Mouse (Mus musculus) CH12.LX (cell line): ENCODE data around the gene Rnaseh2c. TPM values are rescaled to one million over a fixed set of nuclear protein-coding genes. Genes with fewer than 3 reads are reported as not detected.

Source experiments
- DNase-seq: peaks from one replicate; pipeline ENCODE4 v3.0.0-alpha.2; 2013; ENCODE audit errors: extremely low read depth
- H3K27ac ChIP-seq: 2 replicates; pipeline ENCODE4 v1.5.1; 2012; ENCODE audit warnings: low read depth, mild to moderate bottlenecking, control low read depth, moderate library complexity; ENCODE audit not compliant: insufficient read depth
- H3K27me3 ChIP-seq: replicated peaks from 2 replicates; pipeline ENCODE3; 2012; ENCODE audit warnings: inconsistent platforms
- H3K36me3 ChIP-seq, 2 experiments: replicated peaks in 1 of 2; 2 replicates each; pipeline versions ENCODE3 to v1.6.1; 2012; ENCODE audit warnings: inconsistent platforms in 1 of 2, low read length in 1 of 2, mild to moderate bottlenecking in 1 of 2, mixed read lengths in 1 of 2, moderate library complexity in 1 of 2; ENCODE audit not compliant: control insufficient read depth in 1 of 2, insufficient read depth in 1 of 2
- H3K4me1 ChIP-seq, 2 experiments: 2 replicates each; pipeline ENCODE4 v1.6.1; 2012; ENCODE audit warnings: inconsistent platforms in 1 of 2, moderate library complexity in 1 of 2; ENCODE audit not compliant: insufficient read depth in 2 of 2, control insufficient read depth in 1 of 2
- H3K4me2 ChIP-seq: 2 replicates; pipeline ENCODE4 v1.6.1; 2012; ENCODE audit warnings: low read depth, mild to moderate bottlenecking, control low read depth; ENCODE audit not compliant: poor library complexity, insufficient read depth, severe bottlenecking
- H3K4me3 ChIP-seq, 3 experiments: fragments of 150-350 bp in 1 of 3; sonication (generic) in 1 of 3; replicated peaks in 1 of 3; 2 replicates each; pipeline versions ENCODE3 to v1.5.1; 2011 to 2012; ENCODE audit warnings: low read depth in 2 of 3, low read length in 2 of 3, mild to moderate bottlenecking in 2 of 3, moderate library complexity in 2 of 3, control low read depth in 1 of 3, improper control_type of control experiment in 1 of 3, inconsistent platforms in 1 of 3, mixed read lengths in 1 of 3; ENCODE audit not compliant: poor library complexity in 1 of 3
- H3K79me2 ChIP-seq: replicated peaks from 2 replicates; pipeline ENCODE4 v1.6.1; 2012; ENCODE audit warnings: mild to moderate bottlenecking, moderate library complexity; ENCODE audit not compliant: control insufficient read depth, poor library complexity, insufficient read depth, severe bottlenecking; ENCODE audit errors: extremely low read depth
- H3K9ac ChIP-seq: 2 replicates; pipeline ENCODE4 v1.6.1; 2012; ENCODE audit warnings: low read depth, mild to moderate bottlenecking, control low read depth, moderate library complexity; ENCODE audit not compliant: insufficient read depth
- H3K9me3 ChIP-seq: replicated peaks from 2 replicates; pipeline ENCODE3; 2012; ENCODE audit warnings: low read length, inconsistent platforms, mixed read lengths
- BHLHE40 ChIP-seq: IDR thresholded peaks from 2 replicates; pipeline ENCODE4 v1.6.1; 2011; ENCODE audit warnings: mild to moderate bottlenecking, low read depth, low read length, improper control_type of control experiment
- CTCF ChIP-seq, 2 experiments: IDR thresholded peaks in 1 of 2; conservative IDR thresholded peaks in 1 of 2; 2 replicates each; pipeline ENCODE4 v1.5.1; 2011 to 2012; ENCODE audit warnings: low read depth in 2 of 2, low read length in 2 of 2, improper control_type of control experiment in 1 of 2, inconsistent platforms in 1 of 2, mild to moderate bottlenecking in 1 of 2, moderate library complexity in 1 of 2
- E2F4 ChIP-seq: IDR thresholded peaks from 2 replicates; pipeline ENCODE4 v1.6.1; 2011; ENCODE audit warnings: low read depth, low read length, improper control_type of control experiment; ENCODE audit not compliant: insufficient replicate concordance
- EP300 ChIP-seq: IDR thresholded peaks from 2 replicates; pipeline ENCODE4 v1.6.1; 2011; ENCODE audit warnings: low read length, improper control_type of control experiment
- ETS1 ChIP-seq: conservative IDR thresholded peaks from 2 replicates; pipeline ENCODE4 v1.6.1; 2012; ENCODE audit warnings: low read depth, mild to moderate bottlenecking, inconsistent platforms, low read length, improper control_type of control experiment, moderate library complexity
- GABPA ChIP-seq: IDR thresholded peaks from 2 replicates; pipeline ENCODE4 v1.6.1; 2012; ENCODE audit warnings: low read depth, low read length, improper control_type of control experiment, inconsistent platforms; ENCODE audit not compliant: insufficient replicate concordance
- HCFC1 ChIP-seq: IDR thresholded peaks from 2 replicates; pipeline ENCODE4 v1.6.1; 2012; ENCODE audit warnings: low read depth, mild to moderate bottlenecking, inconsistent platforms, low read length, improper control_type of control experiment
- MAFK ChIP-seq: IDR thresholded peaks from 2 replicates; pipeline ENCODE4 v1.6.1; 2011; ENCODE audit warnings: low read length, improper control_type of control experiment; ENCODE audit not compliant: insufficient replicate concordance
- MAX ChIP-seq: IDR thresholded peaks from 2 replicates; pipeline ENCODE4 v1.6.1; 2011; ENCODE audit warnings: low read length, improper control_type of control experiment
- MEF2A ChIP-seq: IDR thresholded peaks from 2 replicates; pipeline ENCODE4 v1.6.1; 2014; ENCODE audit warnings: low read depth, mild to moderate bottlenecking, inconsistent platforms, low read length, improper control_type of control experiment, borderline replicate concordance
- NELFE ChIP-seq: IDR thresholded peaks from 2 replicates; pipeline ENCODE4 v1.6.1; 2011; ENCODE audit warnings: low read depth, low read length, improper control_type of control experiment
- NRF1 ChIP-seq: IDR thresholded peaks from 2 replicates; pipeline ENCODE4 v1.6.1; 2014; ENCODE audit warnings: low read depth, mild to moderate bottlenecking, inconsistent platforms, low read length, improper control_type of control experiment, moderate library complexity
- PAX5 ChIP-seq: IDR thresholded peaks from 2 replicates; pipeline ENCODE4 v1.6.1; 2012; ENCODE audit warnings: low read length, inconsistent platforms, mixed read lengths
- POLR2AphosphoS2 ChIP-seq: IDR thresholded peaks from 2 replicates; pipeline ENCODE4 v1.6.1; 2011; ENCODE audit warnings: low read depth, low read length, improper control_type of control experiment
- RAD21 ChIP-seq: IDR thresholded peaks from 2 replicates; pipeline ENCODE4 v1.6.1; 2011; ENCODE audit warnings: low read depth, mild to moderate bottlenecking, low read length, improper control_type of control experiment, moderate library complexity
- SMC3 ChIP-seq: IDR thresholded peaks from 2 replicates; pipeline ENCODE4 v1.6.1; 2011; ENCODE audit warnings: low read depth, low read length, improper control_type of control experiment
- TCF12 ChIP-seq: IDR thresholded peaks from 2 replicates; pipeline ENCODE4 v1.6.1; 2014; ENCODE audit warnings: low read depth, mild to moderate bottlenecking, inconsistent platforms, low read length, improper control_type of control experiment
- dilution Hi-C: fragments of 300-500 bp; cut with MboI; formaldehyde crosslinking; loops from 2 replicates; pipeline ENCODE4 v1.14.3; 2020; ENCODE audit warnings: low sequenced_read_pairs; ENCODE audit not compliant: extremely low pct_unique_long_range_greater_than_20kb, extremely low pct_ligation_motif_present
- in situ Hi-C: fragments of 300-500 bp; cut with MboI; formaldehyde crosslinking; loops from 3 replicates; pipeline ENCODE4 v1.14.3; 2019; ENCODE audit warnings: low sequenced_read_pairs, low pct_ligation_motif_present, low pct_unique_long_range_greater_than_20kb, mixed read lengths
- polyA plus RNA-seq: library from polyadenylated mRNA; unstranded; fragments of >175 nt; gene quantifications from 2 replicates; pipeline ENCODE4 v1.2.1, GENCODE M21; 2012; ENCODE audit warnings: low read depth; ENCODE audit not compliant: insufficient read length
- total RNA-seq, 2 experiments: library from RNA; depleted of rRNA; stranded (reverse); fragments of 300-350 nt in 1 of 2; fragments of >200 nt in 1 of 2; gene quantifications; 2 replicates each; pipeline ENCODE4 v1.2.3; 2012 to 2014

Rnaseh2c gene
- total and polyA plus RNA-seq, 3 experiments = 54.2 to 124 (median 79.0) TPM

- TF ChIP-seq MEF2A (no peak), HCFC1 (no peak), NELFE (no peak), RAD21 (no peak), MAFK (no peak), GABPA (no peak), NRF1 (no peak), PAX5 (no peak), TCF12 (no peak), EP300 (no peak), BHLHE40 (no peak)
- DNase-seq = no peak
- no peak overlapping the region for H3K9ac ChIP-seq
- no peak overlapping the region for H3K4me2 ChIP-seq
- peaks cover 13% of the 10 kb centered on the region for H3K9me3 ChIP-seq
- H3K79me2 ChIP-seq = no peaks in the 10 kb centered on the region
- no peak overlapping the region for H3K4me3 ChIP-seq
- no peaks in the 10 kb centered on the region for H3K27me3 ChIP-seq
- dilution Hi-C loops (no loop called here), in situ Hi-C loops (no loop called here)
- H3K36me3 ChIP-seq = peaks cover 66 to 88% of the 10 kb centered on the region in 2 experiments
- H3K4me1 ChIP-seq = peaks cover 4 to 8% of the 10 kb centered on the region in 2 experiments
- no peak overlapping the region for H3K27ac ChIP-seq
Observed at GRCm38 (mm10) chr19:5653969-5654719, 52.5 kb downstream of the Rnaseh2c start.

- no peak for DNase-seq
- Histone ChIP-seq H3K79me2 (no peaks in the 10 kb centered on the region), H3K27me3 (no peaks in the 10 kb centered on the region), H3K9me3 (peaks cover 13% of the 10 kb centered on the region), H3K4me2 (no peak overlapping the region), H3K36me3 (peaks cover 71 to 92% of the 10 kb centered on the region in 2 experiments), H3K4me3 (no peak overlapping the region), H3K9ac (no peak overlapping the region), H3K27ac (no peak overlapping the region), H3K4me1 (peaks cover 0 to 2% of the 10 kb centered on the region in 2 experiments; a peak in 2 of 4 replicates)
- TF ChIP-seq HCFC1 (no peak), POLR2AphosphoS2 (no peak), E2F4 (no peak), ETS1 (no peak), CTCF (conservative IDR thresholded peaks at IDR 0.05 in 1 of 2, IDR thresholded peaks at IDR 0.05 in 1 of 2; ENCODE audit: low read depth in 2 of 2, low read length in 2 of 2) (no peak), MAX (no peak), SMC3 (no peak), GABPA (no peak)
- dilution Hi-C loops = no loop called here
- in situ Hi-C loops = no loop called here
Observed at GRCm38 (mm10) chr19:5654720-5655298, 53.1 kb downstream of the Rnaseh2c start.

Other genes with a start within 250 kb of the Rnaseh2c start
Only the 20 nearest of the 27 such genes appear.
- gene Fosl1, start 154.3 kb upstream of the Rnaseh2c start, total RNA-seq (2012; rRNA removed) = not detected in 2 replicates
- gene Fosl1, start 154.3 kb upstream of the Rnaseh2c start, total RNA-seq (2014; rRNA removed) = not detected in 2 replicates
- gene Fosl1, start 154.3 kb upstream of the Rnaseh2c start, polyA plus RNA-seq = not detected in 2 replicates
- 4.2 and 4.8 TPM in 2 replicates for gene Ccdc85b, start 144.0 kb upstream of the Rnaseh2c start, total RNA-seq (2012; rRNA removed)
- 2.0 and 2.1 TPM in 2 replicates for gene Ccdc85b, start 144.0 kb upstream of the Rnaseh2c start, total RNA-seq (2014; rRNA removed)
- gene Ccdc85b, start 144.0 kb upstream of the Rnaseh2c start, polyA plus RNA-seq = 4.1 and 5.0 TPM in 2 replicates
- gene Fibp, start 141.3 kb upstream of the Rnaseh2c start, total RNA-seq (2012; rRNA removed) = 37.5 and 43.0 TPM in 2 replicates
- gene Fibp, start 141.3 kb upstream of the Rnaseh2c start, total RNA-seq (2014; rRNA removed) = 23.9 and 29.1 TPM in 2 replicates
- gene Fibp, start 141.3 kb upstream of the Rnaseh2c start, polyA plus RNA-seq = 52.4 and 74.9 TPM in 2 replicates
- 0.38 TPM in 2 replicates for gene Ctsw, start 133.4 kb upstream of the Rnaseh2c start, total RNA-seq (2012; rRNA removed)
- 0.23 TPM in 1 of 2 replicates, not detected in the other for gene Ctsw, start 133.4 kb upstream of the Rnaseh2c start, total RNA-seq (2014; rRNA removed)
- 0.60 and 1.1 TPM in 2 replicates for gene Ctsw, start 133.4 kb upstream of the Rnaseh2c start, polyA plus RNA-seq
- 0.51 and 0.59 TPM in 2 replicates for gene Efemp2, start 127.9 kb upstream of the Rnaseh2c start, total RNA-seq (2012; rRNA removed)
- not detected in 2 replicates for gene Efemp2, start 127.9 kb upstream of the Rnaseh2c start, total RNA-seq (2014; rRNA removed)
- gene Efemp2, start 127.9 kb upstream of the Rnaseh2c start, polyA plus RNA-seq = 0.50 and 1.5 TPM in 2 replicates
- 28.8 and 31.1 TPM in 2 replicates for gene Mus81, start 113.5 kb upstream of the Rnaseh2c start, total RNA-seq (2012; rRNA removed)
- 18.0 and 20.4 TPM in 2 replicates for gene Mus81, start 113.5 kb upstream of the Rnaseh2c start, total RNA-seq (2014; rRNA removed)
- gene Mus81, start 113.5 kb upstream of the Rnaseh2c start, polyA plus RNA-seq = 29.3 and 30.2 TPM in 2 replicates
- gene Cfl1, start 111.4 kb upstream of the Rnaseh2c start, total RNA-seq (2012; rRNA removed) = 818 and 982 TPM in 2 replicates
- 932 and 999 TPM in 2 replicates for gene Cfl1, start 111.4 kb upstream of the Rnaseh2c start, total RNA-seq (2014; rRNA removed)
- gene Cfl1, start 111.4 kb upstream of the Rnaseh2c start, polyA plus RNA-seq = 1,768 and 1,993 TPM in 2 replicates
- gene 1700020D05Rik, start 98.1 kb upstream of the Rnaseh2c start, total RNA-seq (2012; rRNA removed) = 0.25 and 0.34 TPM in 2 replicates
- gene 1700020D05Rik, start 98.1 kb upstream of the Rnaseh2c start, total RNA-seq (2014; rRNA removed) = 0.23 TPM in 1 of 2 replicates, not detected in the other
- gene 1700020D05Rik, start 98.1 kb upstream of the Rnaseh2c start, polyA plus RNA-seq = 0.33 TPM in 1 of 2 replicates, not detected in the other
- gene Snx32, start 91.3 kb upstream of the Rnaseh2c start, total RNA-seq (2012; rRNA removed) = 2.7 and 2.8 TPM in 2 replicates
- 0.75 and 0.96 TPM in 2 replicates for gene Snx32, start 91.3 kb upstream of the Rnaseh2c start, total RNA-seq (2014; rRNA removed)
- gene Snx32, start 91.3 kb upstream of the Rnaseh2c start, polyA plus RNA-seq = 1.2 and 2.4 TPM in 2 replicates
- gene Ovol1, start 41.2 kb upstream of the Rnaseh2c start, total RNA-seq (2012; rRNA removed) = not detected in 2 replicates
- gene Ovol1, start 41.2 kb upstream of the Rnaseh2c start, total RNA-seq (2014; rRNA removed) = not detected in 2 replicates
- gene Ovol1, start 41.2 kb upstream of the Rnaseh2c start, polyA plus RNA-seq = not detected in 2 replicates
- gene Ap5b1, start 33.8 kb upstream of the Rnaseh2c start, total RNA-seq (2012; rRNA removed) = 9.6 and 10.6 TPM in 2 replicates
- gene Ap5b1, start 33.8 kb upstream of the Rnaseh2c start, total RNA-seq (2014; rRNA removed) = 3.2 and 3.6 TPM in 2 replicates
- 6.5 and 8.5 TPM in 2 replicates for gene Ap5b1, start 33.8 kb upstream of the Rnaseh2c start, polyA plus RNA-seq
- 44.9 and 46.5 TPM in 2 replicates for gene Kat5, start 8.4 kb downstream of the Rnaseh2c start, total RNA-seq (2012; rRNA removed)
- gene Kat5, start 8.4 kb downstream of the Rnaseh2c start, total RNA-seq (2014; rRNA removed) = 75.4 and 106 TPM in 2 replicates
- 50.1 and 62.8 TPM in 2 replicates for gene Kat5, start 8.4 kb downstream of the Rnaseh2c start, polyA plus RNA-seq
- gene Rela, start 35.6 kb downstream of the Rnaseh2c start, total RNA-seq (2012; rRNA removed) = 21.0 and 22.1 TPM in 2 replicates
- 11.1 and 12.1 TPM in 2 replicates for gene Rela, start 35.6 kb downstream of the Rnaseh2c start, total RNA-seq (2014; rRNA removed)
- gene Rela, start 35.6 kb downstream of the Rnaseh2c start, polyA plus RNA-seq = 43.8 and 51.9 TPM in 2 replicates
- 48.9 and 51.1 TPM in 2 replicates for gene Sipa1, start 61.8 kb downstream of the Rnaseh2c start, total RNA-seq (2012; rRNA removed)
- gene Sipa1, start 61.8 kb downstream of the Rnaseh2c start, total RNA-seq (2014; rRNA removed) = 17.6 and 18.8 TPM in 2 replicates
- 47.6 and 54.6 TPM in 2 replicates for gene Sipa1, start 61.8 kb downstream of the Rnaseh2c start, polyA plus RNA-seq
- gene Map3k11, start 86.9 kb downstream of the Rnaseh2c start, total RNA-seq (2012; rRNA removed) = 16.0 and 17.6 TPM in 2 replicates
- 4.8 and 6.0 TPM in 2 replicates for gene Map3k11, start 86.9 kb downstream of the Rnaseh2c start, total RNA-seq (2014; rRNA removed)
- 13.5 and 14.2 TPM in 2 replicates for gene Map3k11, start 86.9 kb downstream of the Rnaseh2c start, polyA plus RNA-seq
- 27.2 and 28.6 TPM in 2 replicates for gene Pcnx3, start 87.0 kb downstream of the Rnaseh2c start, total RNA-seq (2012; rRNA removed)
- gene Pcnx3, start 87.0 kb downstream of the Rnaseh2c start, total RNA-seq (2014; rRNA removed) = 5.1 and 7.1 TPM in 2 replicates
- gene Pcnx3, start 87.0 kb downstream of the Rnaseh2c start, polyA plus RNA-seq = 28.3 and 34.5 TPM in 2 replicates
- not detected in 2 replicates for gene Kcnk7, start 102.5 kb downstream of the Rnaseh2c start, total RNA-seq (2012; rRNA removed)
- not detected in 2 replicates for gene Kcnk7, start 102.5 kb downstream of the Rnaseh2c start, total RNA-seq (2014; rRNA removed)
- 0.26 and 0.30 TPM in 2 replicates for gene Kcnk7, start 102.5 kb downstream of the Rnaseh2c start, polyA plus RNA-seq
- gene Ehbp1l1, start 124.4 kb downstream of the Rnaseh2c start, total RNA-seq (2012; rRNA removed) = 52.1 and 57.0 TPM in 2 replicates
- gene Ehbp1l1, start 124.4 kb downstream of the Rnaseh2c start, total RNA-seq (2014; rRNA removed) = 26.9 and 30.4 TPM in 2 replicates
- gene Ehbp1l1, start 124.4 kb downstream of the Rnaseh2c start, polyA plus RNA-seq = 62.6 and 71.9 TPM in 2 replicates
- 13.4 and 14.5 TPM in 2 replicates for gene Fam89b, start 127.8 kb downstream of the Rnaseh2c start, total RNA-seq (2012; rRNA removed)
- gene Fam89b, start 127.8 kb downstream of the Rnaseh2c start, total RNA-seq (2014; rRNA removed) = 7.5 and 9.2 TPM in 2 replicates
- gene Fam89b, start 127.8 kb downstream of the Rnaseh2c start, polyA plus RNA-seq = 4.7 and 7.5 TPM in 2 replicates
- 0.17 and 0.51 TPM in 2 replicates for gene Ltbp3, start 139.0 kb downstream of the Rnaseh2c start, total RNA-seq (2012; rRNA removed)
- gene Ltbp3, start 139.0 kb downstream of the Rnaseh2c start, total RNA-seq (2014; rRNA removed) = not detected in 2 replicates
- gene Ltbp3, start 139.0 kb downstream of the Rnaseh2c start, polyA plus RNA-seq = not detected in 2 replicates